Mouse (Mus musculus) bone marrow, adult 2 months (tissue): Measurements from ENCODE around the gene Sinhcaf. TPM values are rescaled to one million over a fixed set of nuclear protein-coding genes. Genes with fewer than 3 reads are reported as not detected.
"Not testable (repeated sequence)": the region's sequence is repeated elsewhere in the genome, so short reads cannot be mapped to it uniquely, and the experiment has no call there.

Experiments
- H3K27ac ChIP-seq: fragments of 200-500 bp; 2 replicates; pipeline ENCODE4 v1.5.1; 2012; ENCODE audit warnings: low read depth, mild to moderate bottlenecking, control low read depth, inconsistent platforms, low read length; ENCODE audit not compliant: control insufficient read depth, poor library complexity, insufficient read depth
- H3K4me1 ChIP-seq: fragments of 200-500 bp; 2 replicates; pipeline ENCODE4 v1.6.1; 2011; ENCODE audit warnings: low read length; ENCODE audit not compliant: control insufficient read depth, insufficient read depth
- H3K4me3 ChIP-seq: fragments of 200-500 bp; replicated peaks from 2 replicates; pipeline ENCODE3; 2011; ENCODE audit warnings: mild to moderate bottlenecking, low read depth, low read length, control low read depth; ENCODE audit not compliant: control insufficient read depth
- CTCF ChIP-seq: fragments of 200-500 bp; IDR thresholded peaks from 2 replicates; pipeline ENCODE4 v1.5.1; 2011; ENCODE audit warnings: low read length, control low read depth; ENCODE audit not compliant: control insufficient read depth, insufficient read depth
- POLR2A ChIP-seq: fragments of 200-500 bp; IDR thresholded peaks from 2 replicates; pipeline ENCODE4 v1.6.1; 2011; ENCODE audit warnings: low read depth, mild to moderate bottlenecking, control low read depth, low read length, borderline replicate concordance; ENCODE audit not compliant: control insufficient read depth
- WGBS: fragments of 180-500 bp; shearing (Covaris S2); methylation state at CpG from one replicate; pipeline ENCODE4 v1.1.7; 2018; 5-methylcytosine and 5-hydroxymethylcytosine counted together
- polyA plus RNA-seq: library from polyadenylated mRNA; stranded (reverse); fragments of >200 nt; gene quantifications from 2 replicates; pipeline ENCODE4 v1.2.4, GENCODE M21; 2011; ENCODE audit warnings: low replicate concordance; ENCODE audit not compliant: missing spikeins, insufficient read depth, insufficient read length

The Sinhcaf gene
- polyA plus RNA-seq, 1 experiment, result 39.9 TPM

- Histone ChIP-seq H3K27ac (no peak overlapping the region), H3K4me1 (no peaks in the 10 kb centered on the region; the same call in 1 of the 2 replicates), H3K4me3 (no peak overlapping the region)
- 87% methylated on average over 4 of the region's 4 CpGs for WGBS
- TF ChIP-seq POLR2A, result no peak
- TF ChIP-seq CTCF, result no peak
These were observed 3.9 kb downstream of the Sinhcaf start for GRCm38 (mm10) chr6:148942406-148942805.

- 78% methylated on average over 5 of the region's 5 CpGs for WGBS
- TF ChIP-seq CTCF (no peak), POLR2A (no peak)
- Histone ChIP-seq H3K4me1 (no peaks in the 10 kb centered on the region; the same call in 1 of the 2 replicates), H3K27ac (no peak overlapping the region), H3K4me3 (no peak overlapping the region)
These were observed 4.4 kb downstream of the Sinhcaf start for GRCm38 (mm10) chr6:148941880-148942279.

- 38% methylated on average over 2 of the region's 3 CpGs for WGBS
- not testable (repeated sequence) for H3K4me3 ChIP-seq, H3K4me1 ChIP-seq, H3K27ac ChIP-seq
These were observed 5.9 kb downstream of the Sinhcaf start for GRCm38 (mm10) chr6:148940383-148940782.

- 50% methylated on average over 1 of the region's 1 CpGs for WGBS
- no peaks in the 10 kb centered on the region; the same call in 1 of the 2 replicates for H3K4me1 ChIP-seq
- no peak overlapping the region for H3K27ac ChIP-seq
- no peak overlapping the region for H3K4me3 ChIP-seq
- no peak for TF ChIP-seq CTCF
- no peak for TF ChIP-seq POLR2A
These were observed 8.6 kb downstream of the Sinhcaf start for GRCm38 (mm10) chr6:148937693-148938092.

GRCm38 (mm10) chr6:148934961-148935590 is 11.2 kb downstream of the Sinhcaf start:
- H3K27ac ChIP-seq, result no peak overlapping the region
- TF ChIP-seq POLR2A (no peak), CTCF (no peak)
- 67% methylated on average over 3 of the region's 3 CpGs for WGBS
- no peak overlapping the region for H3K4me3 ChIP-seq
- H3K4me1 ChIP-seq, result no peaks in the 10 kb centered on the region; the same call in 1 of the 2 replicates

GRCm38 (mm10) chr6:148931281-148931680 is 15.0 kb downstream of the Sinhcaf start:
- TF ChIP-seq CTCF, result no peak
- TF ChIP-seq POLR2A, result no peak
- Histone ChIP-seq H3K4me1 (no peaks in the 10 kb centered on the region), H3K27ac (no peak overlapping the region), H3K4me3 (no peak overlapping the region)
- 82% methylated on average over 6 of the region's 6 CpGs for WGBS

GRCm38 (mm10) chr6:148918841-148919398 is 27.3 kb downstream of the Sinhcaf start:
- TF ChIP-seq POLR2A, result no peak
- TF ChIP-seq CTCF, result no peak
- Histone ChIP-seq H3K4me3 (no peak overlapping the region), H3K4me1 (no peaks in the 10 kb centered on the region), H3K27ac (no peak overlapping the region)

GRCm38 (mm10) chr6:148917672-148918071 is 28.6 kb downstream of the Sinhcaf start:
- 74% methylated on average over 1 of the region's 1 CpGs for WGBS
- Histone ChIP-seq H3K4me1 (no peaks in the 10 kb centered on the region), H3K4me3 (no peak overlapping the region), H3K27ac (no peak overlapping the region)
- no peak for TF ChIP-seq POLR2A
- no peak for TF ChIP-seq CTCF

GRCm38 (mm10) chr6:148916817-148917216 is 29.4 kb downstream of the Sinhcaf start:
- Histone ChIP-seq H3K27ac (no peak overlapping the region), H3K4me1 (no peaks in the 10 kb centered on the region), H3K4me3 (no peak overlapping the region)
- 24% methylated on average over 3 of the region's 3 CpGs for WGBS
- TF ChIP-seq CTCF, result no peak
- no peak for TF ChIP-seq POLR2A
